Comparison of ENCODE assay signal across 8 mouse cellular contexts in the genomic region with DNA sequence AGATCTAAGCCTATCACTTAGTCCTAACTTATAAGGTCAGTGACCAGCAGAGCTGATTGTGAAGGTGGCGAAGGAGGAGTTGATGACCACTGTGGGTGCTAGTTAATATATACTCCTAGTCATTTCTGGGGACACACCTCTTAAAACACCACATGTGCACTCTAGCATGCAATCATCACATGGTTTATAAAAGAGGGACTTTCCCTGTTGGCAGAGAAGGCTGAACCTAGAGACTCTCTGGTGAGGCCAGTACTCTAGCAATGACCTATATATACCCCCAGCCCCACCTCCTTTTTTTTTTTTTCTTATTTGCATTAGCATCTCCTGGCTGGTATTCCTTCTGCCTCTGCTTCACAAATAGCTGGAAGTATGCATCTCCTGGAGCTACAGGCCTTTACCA. TPM values are rescaled to one million over a fixed set of nuclear protein-coding genes. Genes with fewer than 3 reads are reported as not detected.
A peak's percentile ranks its signal among the peaks of the same experiment; 100 is the strongest.
DNase-seq lines count a peak whose midpoint lies in the region; ATAC-seq and TF ChIP-seq lines count a peak whose summit lies in the region.

No protein-coding gene starts in this region.

- peak overlapping the region; percentile 60 for H3K4me2 ChIP-seq in embryonic facial prominence, embryonic 13.5 days
- peak overlapping the region; percentile 54 for H3K4me2 ChIP-seq in lung, postnatal 0 days (replicated peaks; ENCODE audit: low read depth, low read length)
- peak overlapping the region; percentile 60 for H3K4me2 ChIP-seq in stomach, embryonic 15.5 days

- TF ChIP-seq CTCF in liver, adult 2 months (IDR thresholded peaks at IDR 0.05; ENCODE audit: low read depth, low read length): no peak
- TF ChIP-seq CTCF in lung, postnatal 0 days (IDR thresholded peaks at IDR 0.05): no peak
- no peak for TF ChIP-seq CTCF in thymus, adult 2 months (IDR thresholded peaks at IDR 0.05; ENCODE audit: borderline replicate concordance, control insufficient read depth, extremely low read depth, insufficient read depth, low read length, poor library complexity)

- 23% methylated on average over 1 of the region's 1 CpGs for WGBS in liver, adult 2 months
- 100% methylated on average over 1 of the region's 1 CpGs for WGBS in embryonic facial prominence, embryonic 13.5 days
- 68% methylated on average over 1 of the region's 1 CpGs for WGBS in lung, postnatal 0 days
- whole genome bisulfite sequencing in stomach, embryonic 15.5 days: 85% methylated on average over 1 of the region's 1 CpGs
- 98% methylated on average over 1 of the region's 1 CpGs for WGBS in thymus, adult 2 months

- H3K4me1 ChIP-seq in liver, adult 2 months (ENCODE audit: control insufficient read depth, insufficient read depth, low read length): peaks cover 13% of the 10 kb centered on the region
- peaks cover 23% of the 10 kb centered on the region for H3K4me1 ChIP-seq in embryonic facial prominence, embryonic 13.5 days
- peaks cover 13% of the 10 kb centered on the region; the same call in 1 of the 2 replicates for H3K4me1 ChIP-seq in lung, postnatal 0 days (ENCODE audit: insufficient read depth, low read depth, low read length)
- H3K4me1 ChIP-seq in stomach, embryonic 15.5 days: peaks cover 17% of the 10 kb centered on the region; the same call in 1 of the 2 replicates
- peaks cover 6% of the 10 kb centered on the region for H3K4me1 ChIP-seq in thymus, adult 2 months (replicated peaks; ENCODE audit: control insufficient read depth, insufficient read depth, low read length)

- H3K4me3 ChIP-seq in liver, adult 2 months (ENCODE audit: insufficient read depth, low read depth, low read length): no peak overlapping the region
- H3K4me3 ChIP-seq in embryonic facial prominence, embryonic 13.5 days: peak overlapping the region; percentile 73
- peak overlapping the region; percentile 88 for H3K4me3 ChIP-seq in lung, postnatal 0 days (ENCODE audit: low read depth, low read length)
- peak overlapping the region; percentile 86 for H3K4me3 ChIP-seq in stomach, embryonic 15.5 days (replicated peaks)
- H3K4me3 ChIP-seq in thymus, adult 2 months (ENCODE audit: control insufficient read depth, insufficient read depth, low read length): no peak overlapping the region

- DNase-seq in liver, adult 2 months (ENCODE audit: extremely low read depth, low read depth, low spot score): peak; percentile 72
- no peak for DNase-seq in liver
- peak; percentile 72 for DNase-seq in induced T-regulatory cell, adult 2 months (ENCODE audit: low read depth)
- peak; percentile 73 for DNase-seq in lung, postnatal 0 days (ENCODE audit: low spot score)
- no peak for DNase-seq in thymus, adult 2 months
- DNase-seq in thymus, postnatal 0 days (ENCODE audit: low spot score): no peak

- TF ChIP-seq POLR2A in liver, adult 2 months (IDR thresholded peaks at IDR 0.05; ENCODE audit: extremely low read depth, insufficient read depth, low read length): no peak
- no peak for TF ChIP-seq POLR2A in thymus, adult 2 months (IDR thresholded peaks at IDR 0.05; ENCODE audit: control insufficient read depth, extremely low read depth, insufficient read depth, low read length, poor library complexity)

- no peak overlapping the region for H3K9ac ChIP-seq in liver, adult 2 months (ENCODE audit: low read depth, low read length)
- peak overlapping the region; percentile 84 for H3K9ac ChIP-seq in embryonic facial prominence, embryonic 13.5 days
- peak overlapping the region; percentile 75; the same call in 1 of the 2 replicates for H3K9ac ChIP-seq in lung, postnatal 0 days (replicated peaks; ENCODE audit: low read depth)
- H3K9ac ChIP-seq in stomach, embryonic 15.5 days: no peak overlapping the region

- H3K79me2 ChIP-seq in liver, adult 2 months (ENCODE audit: control insufficient read depth, insufficient read depth, low read length): peaks cover 14% of the 10 kb centered on the region; the same call in 1 of the 2 replicates

- peak overlapping the region; percentile 44; the same call in 1 of the 2 replicates for H3K27ac ChIP-seq in liver, adult 2 months (replicated peaks; ENCODE audit: insufficient read depth, low read depth, low read length)
- peak overlapping the region; percentile 13; the same call in 1 of the 2 replicates for H3K27ac ChIP-seq in embryonic facial prominence, embryonic 13.5 days
- peak overlapping the region; percentile 99 for H3K27ac ChIP-seq in lung, postnatal 0 days (ENCODE audit: low read length)
- peak overlapping the region; percentile 100 for H3K27ac ChIP-seq in stomach, embryonic 15.5 days
- H3K27ac ChIP-seq in thymus, adult 2 months (ENCODE audit: control insufficient read depth, insufficient read depth, low read length): no peak overlapping the region

- H3K36me3 ChIP-seq in liver, adult 2 months (ENCODE audit: control insufficient read depth, insufficient read depth, low read length): peaks cover 14% of the 10 kb centered on the region
- H3K36me3 ChIP-seq in embryonic facial prominence, embryonic 13.5 days: peaks cover 16% of the 10 kb centered on the region
- H3K36me3 ChIP-seq in lung, postnatal 0 days (ENCODE audit: insufficient read depth, low read length): peaks cover 7% of the 10 kb centered on the region
- H3K36me3 ChIP-seq in stomach, embryonic 15.5 days: peaks cover 6% of the 10 kb centered on the region
- H3K36me3 ChIP-seq in thymus, adult 2 months (ENCODE audit: control insufficient read depth, insufficient read depth, low read length): peaks cover 7% of the 10 kb centered on the region

- TF ChIP-seq EP300 in lung, postnatal 0 days (IDR thresholded peaks at IDR 0.05): no peak

- no peaks in the 10 kb centered on the region for H3K9me3 ChIP-seq in embryonic facial prominence, embryonic 13.5 days
- H3K9me3 ChIP-seq in lung, postnatal 0 days (ENCODE audit: low read length): no peaks in the 10 kb centered on the region
- H3K9me3 ChIP-seq in stomach, embryonic 15.5 days: no peaks in the 10 kb centered on the region

- H3K27me3 ChIP-seq in liver, adult 2 months (ENCODE audit: control insufficient read depth, insufficient read depth, low read length): no peaks in the 10 kb centered on the region
- no peaks in the 10 kb centered on the region for H3K27me3 ChIP-seq in embryonic facial prominence, embryonic 13.5 days
- no peaks in the 10 kb centered on the region for H3K27me3 ChIP-seq in lung, postnatal 0 days (replicated peaks; ENCODE audit: insufficient read depth, low read length)
- H3K27me3 ChIP-seq in stomach, embryonic 15.5 days (replicated peaks): no peaks in the 10 kb centered on the region
- no peaks in the 10 kb centered on the region for H3K27me3 ChIP-seq in thymus, adult 2 months (ENCODE audit: control insufficient read depth, insufficient read depth, low read length)

- no peak for ATAC-seq in embryonic facial prominence, embryonic 13.5 days (ENCODE audit: insufficient number of reproducible peaks, insufficient read depth, low FRiP score, low TSS enrichment, low read depth)
- no peak for ATAC-seq in lung, postnatal 0 days
- no peak; the same call in 1 of the 2 replicates for ATAC-seq in stomach, embryonic 15.5 days (ENCODE audit: insufficient read depth, low FRiP score, low read depth)

RNA-seq across cellular contexts. Expression of gene Rchy1, which starts 1.5 kb away (rescaled TPM):
- total RNA-seq in liver, adult 2 months (2014; rRNA removed): 22.9 and 25.6 TPM in 2 replicates
- polyA plus RNA-seq in liver, adult 2 months (2012; rRNA removed): 14.6 and 14.8 TPM in 2 replicates
- polyA plus RNA-seq in embryonic facial prominence, embryonic 13.5 days (2015; fragmentation: Nextera tagmentation; extraction: Ambion mirVana): 81.5 and 89.2 TPM in 2 replicates
- 70.7 and 72.4 TPM in 2 replicates for polyA plus RNA-seq in lung, postnatal 0 days (2015; fragmentation: Nextera tagmentation; extraction: Ambion mirVana)
- polyA plus RNA-seq in stomach, embryonic 15.5 days (2015; fragmentation: Nextera tagmentation; extraction: Ambion mirVana): 89.7 and 96.3 TPM in 2 replicates
- polyA plus RNA-seq in thymus, adult 2 months (2012; rRNA removed): 36.2 and 43.2 TPM in 2 replicates
- polyA plus RNA-seq in thymus, postnatal 0 days (2015; fragmentation: Nextera tagmentation; extraction: Ambion mirVana): 71.5 and 100 TPM in 2 replicates

RNA-seq across cellular contexts. Expression of gene Odaph, which starts 25.9 kb away (rescaled TPM):
- total RNA-seq in liver, adult 2 months (2014; rRNA removed): not detected in 2 replicates
- not detected in 2 replicates for polyA plus RNA-seq in liver, adult 2 months (2012; rRNA removed)
- not detected in 2 replicates for polyA plus RNA-seq in embryonic facial prominence, embryonic 13.5 days (2015; fragmentation: Nextera tagmentation; extraction: Ambion mirVana)
- polyA plus RNA-seq in lung, postnatal 0 days (2015; fragmentation: Nextera tagmentation; extraction: Ambion mirVana): 0.21 TPM in 1 of 2 replicates, not detected in the other
- polyA plus RNA-seq in stomach, embryonic 15.5 days (2015; fragmentation: Nextera tagmentation; extraction: Ambion mirVana): 0.30 TPM in 1 of 2 replicates, not detected in the other
- not detected in 2 replicates for polyA plus RNA-seq in thymus, adult 2 months (2012; rRNA removed)
- not detected in 2 replicates for polyA plus RNA-seq in thymus, postnatal 0 days (2015; fragmentation: Nextera tagmentation; extraction: Ambion mirVana)

Comparison
In these comparisons a context has a peak if more than half of its experiments do, and no peak if none do; other contexts are left out.
1. DNase-seq: peak in liver, adult 2 months (single experiment), induced T-regulatory cell, adult 2 months (single experiment) and lung, postnatal 0 days (single experiment); none in liver (single experiment), thymus, adult 2 months (single experiment) and thymus, postnatal 0 days (single experiment).
2. H3K4me3 ChIP-seq: peak in embryonic facial prominence, embryonic 13.5 days (single experiment), lung, postnatal 0 days (single experiment) and stomach, embryonic 15.5 days (single experiment); none in liver, adult 2 months (single experiment) and thymus, adult 2 months (single experiment).
3. H3K9ac ChIP-seq: peak in embryonic facial prominence, embryonic 13.5 days (single experiment) and lung, postnatal 0 days (single experiment); none in liver, adult 2 months (single experiment) and stomach, embryonic 15.5 days (single experiment).
4. Peak in every context shown above with its lines, with median percentiles within 50 percentile points of each other: H3K4me2 ChIP-seq.